Mouse (Mus musculus): ENCODE results near the gene Pakap.

DNA sequence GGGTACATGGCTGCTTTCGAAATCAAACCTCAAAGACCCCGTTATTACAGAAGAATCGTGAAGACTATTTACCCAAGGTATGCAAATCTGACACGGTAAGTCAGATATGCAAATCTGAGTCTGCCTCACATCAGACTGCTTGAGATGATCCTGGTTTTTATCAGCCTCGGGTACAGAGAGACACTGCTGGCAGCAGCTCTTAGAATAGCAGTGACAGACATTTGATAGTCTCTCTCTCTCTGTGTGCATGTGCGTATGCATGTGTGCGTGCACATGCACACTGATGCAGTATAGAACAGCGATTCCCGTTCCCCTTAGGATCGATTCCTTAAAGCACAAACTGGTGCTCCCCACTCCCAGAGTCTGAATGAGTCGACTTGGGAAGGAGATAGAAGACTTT lies 8.1 kb downstream of the Pakap start:
- TF ChIP-seq POLR2A (IDR thresholded peaks at IDR 0.05; ENCODE audit: borderline replicate concordance, low read depth, low read length) (no peak), CTCF (IDR thresholded peaks at IDR 0.05; ENCODE audit: low read depth, low read length) (no peak)

Measured in bone marrow macrophage, adult 2 months (primary cell).